Mouse (Mus musculus) heart, postnatal 10 days (tissue): ENCODE data around the gene Dtnb. TPM values are rescaled to one million over a fixed set of nuclear protein-coding genes. Genes with fewer than 3 reads are reported as not detected.

Experiments
- DNase-seq, 2 experiments: peaks; one replicate each; pipeline ENCODE4 v3.0.0; 2021
- intact Hi-C: fragments of 180-260 bp; cut with DNase I; formaldehyde crosslinking; loops from one replicate; pipeline ENCODE4 v1.15.1; 2025
- total RNA-seq, 2 experiments: library from RNA; stranded (reverse); gene quantifications; 2 replicates each; pipeline ENCODE4 v1.2.3; 2021

Dtnb gene
- total RNA-seq, 2 experiments from 2014 or later = 6.8 to 7.3 TPM

DNA sequence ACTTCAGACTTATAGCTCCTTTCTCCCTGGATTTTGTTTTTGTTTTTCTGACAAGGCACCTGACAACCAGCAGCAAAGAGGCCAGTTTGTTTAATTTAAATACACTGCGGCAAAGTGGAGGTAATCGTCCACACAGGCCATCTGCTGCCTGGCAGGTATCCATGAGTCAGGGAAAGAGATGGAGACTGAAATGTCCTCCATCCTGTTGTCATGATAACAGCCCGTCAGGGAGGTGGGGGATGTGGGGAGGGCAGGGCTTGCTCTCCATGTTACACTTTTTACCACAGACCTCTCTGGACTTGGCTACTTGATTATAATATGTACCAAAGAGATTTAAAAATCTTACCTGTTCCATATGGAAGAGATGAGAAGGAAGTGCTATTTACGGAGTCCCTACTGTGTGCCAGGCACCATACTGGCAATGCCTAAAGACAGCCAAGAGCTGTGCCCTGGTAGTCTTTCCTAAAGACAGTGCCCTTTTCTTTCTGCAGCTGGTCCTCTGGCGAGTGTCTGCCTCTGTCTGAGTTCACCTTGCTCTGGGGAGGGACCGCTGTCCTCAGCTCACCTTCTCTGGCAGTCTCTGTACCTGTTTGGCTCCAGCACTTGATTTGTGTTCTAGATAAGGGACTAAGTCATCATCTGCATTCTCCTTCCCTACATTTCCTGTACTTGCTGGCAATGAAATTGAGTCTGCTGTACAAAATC, 189.6 kb downstream of the Dtnb start:
- no peak for DNase-seq
- intact Hi-C loops = loop anchor here (2.0 kb wide), 1 partner anchor 19 kb away; no protein-coding TSS in a partner anchor

DNA sequence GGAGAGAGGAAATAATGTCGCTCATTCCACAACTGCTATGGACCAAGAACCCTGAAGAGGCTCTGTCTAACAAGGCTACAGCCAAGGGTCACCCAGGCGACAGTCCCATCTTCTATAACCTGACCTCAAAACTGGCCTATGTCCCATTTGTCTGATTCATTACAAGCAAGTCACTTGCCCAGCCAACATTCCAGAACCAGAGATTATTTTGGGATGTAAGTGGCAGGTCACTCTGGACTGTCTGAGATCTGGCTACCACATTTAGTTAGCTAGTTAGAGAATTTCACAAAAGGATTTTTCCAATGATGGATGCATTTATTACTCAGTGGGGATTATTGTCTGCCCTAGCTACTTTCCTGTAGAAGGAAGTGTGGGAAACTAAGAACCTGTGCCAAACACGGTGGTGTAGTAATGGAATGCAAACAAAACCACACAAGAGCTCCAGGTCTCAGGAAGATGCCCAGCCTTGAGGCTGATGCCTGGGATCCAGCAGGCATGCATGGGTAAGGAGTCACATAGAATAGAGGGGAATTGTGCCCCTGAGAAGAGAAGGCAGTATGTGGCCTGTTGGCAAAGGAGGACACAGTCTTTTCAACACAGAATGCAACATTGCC, 192.1 kb downstream of the Dtnb start:
- peak; percentile 71 to 75 for DNase-seq
- intact Hi-C loops = no loop called here

DNA sequence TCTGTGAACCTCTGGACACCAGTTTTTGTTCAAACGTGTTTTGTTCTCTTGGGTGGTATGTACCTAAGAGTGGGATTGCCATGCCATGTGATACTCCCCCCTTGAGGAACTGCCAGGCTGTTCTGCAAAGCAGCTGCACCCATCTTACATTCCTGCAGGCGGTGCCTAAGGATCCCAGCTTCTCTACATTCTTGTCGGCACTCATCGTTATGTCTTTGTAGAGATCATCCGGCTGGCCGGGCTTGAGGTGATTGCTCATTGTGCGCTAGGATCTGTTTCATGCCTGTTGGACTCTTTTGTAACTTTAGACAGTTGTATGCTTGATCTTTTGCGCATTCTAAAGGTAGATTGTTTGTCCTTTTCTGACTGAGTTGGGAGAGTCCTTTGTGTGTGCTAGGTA, 195.2 kb downstream of the Dtnb start:
- DNase-seq = no peak
- intact Hi-C loops = no loop called here

DNA sequence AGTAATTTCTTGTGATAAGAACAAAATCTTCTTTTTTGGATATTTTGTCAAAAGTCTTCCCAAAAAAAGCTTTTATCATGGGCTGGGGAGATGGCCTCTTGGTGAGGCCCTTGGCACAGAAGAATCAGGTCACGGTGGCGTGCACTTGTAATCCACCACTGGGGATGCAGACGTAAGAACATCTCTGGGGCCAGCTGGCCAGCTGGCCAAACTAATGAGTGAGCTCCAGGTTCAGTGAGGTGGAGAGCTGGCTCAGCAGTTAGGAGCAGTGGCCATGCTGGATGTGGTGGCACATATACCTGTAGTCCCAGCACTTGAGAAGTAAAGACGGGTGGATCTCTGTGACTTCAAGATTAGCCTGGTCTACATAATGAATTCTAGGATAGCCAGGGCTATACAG, 196.2 kb downstream of the Dtnb start:
- intact Hi-C loops = no loop called here
- DNase-seq = no peak

DNA sequence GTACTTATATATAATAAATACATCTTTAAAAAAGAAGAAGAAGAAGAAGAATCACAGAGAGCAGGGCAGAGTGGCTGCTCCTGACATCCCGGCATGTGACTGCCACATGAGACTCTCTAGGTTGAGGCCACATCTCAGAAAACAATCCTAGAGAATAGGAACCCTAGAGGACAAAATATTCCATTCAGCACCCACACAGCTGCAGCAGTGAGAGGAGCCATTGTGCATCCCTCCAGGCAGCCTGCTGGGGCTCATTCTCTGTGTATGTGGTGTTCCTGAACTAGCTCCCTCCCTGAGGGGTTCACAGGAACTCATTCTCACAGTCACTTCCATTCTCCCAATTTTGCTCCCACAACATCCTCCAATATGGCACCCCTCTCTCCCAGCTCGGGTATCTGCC, 198.4 kb downstream of the Dtnb start:
- intact Hi-C loops = no loop called here

DNA sequence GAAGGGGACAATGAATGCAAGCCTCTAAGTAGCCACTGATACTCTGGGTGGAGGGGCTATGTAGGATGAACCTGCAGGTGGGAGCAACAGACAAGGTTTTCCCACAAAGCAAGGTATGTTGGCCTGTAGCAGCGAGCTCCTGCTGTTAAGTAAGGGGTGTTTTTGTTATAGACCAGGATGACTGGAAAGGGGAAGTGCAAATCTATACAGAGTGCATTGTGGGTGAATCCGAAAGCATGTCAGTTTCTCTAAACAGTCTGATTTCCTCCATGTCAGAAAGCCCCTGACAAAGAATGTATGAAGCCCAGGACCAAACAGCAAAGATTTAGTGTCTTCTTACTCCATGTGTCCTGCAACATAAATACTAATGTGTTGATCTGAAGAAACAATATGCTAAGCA, 198.9 kb downstream of the Dtnb start:
- intact Hi-C loops = no loop called here
- no peak for DNase-seq

More for the DNA sequence above, 198.4 kb downstream of the Dtnb start:
- no peak for DNase-seq

DNA sequence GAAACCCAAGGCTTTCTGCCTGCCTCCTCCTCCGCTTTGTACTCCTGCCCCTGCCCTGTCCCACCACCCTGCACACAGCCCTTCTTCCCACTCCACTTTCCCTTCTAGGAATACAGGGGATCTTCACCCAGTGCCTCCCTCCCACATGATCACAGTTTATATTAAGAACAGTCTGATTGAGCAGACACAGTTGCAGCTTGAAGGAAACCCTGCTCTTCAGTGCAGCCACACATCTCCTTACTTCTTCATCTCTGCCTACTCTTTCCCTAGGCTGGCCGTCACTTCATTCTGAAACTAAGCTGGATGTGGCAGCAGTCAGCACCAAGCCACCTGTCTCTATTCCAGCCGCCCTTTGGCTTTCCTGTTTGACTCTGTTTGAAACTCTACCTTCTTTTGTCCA, 201.5 kb downstream of the Dtnb start:
- intact Hi-C loops = no loop called here
- no peak for DNase-seq

DNA sequence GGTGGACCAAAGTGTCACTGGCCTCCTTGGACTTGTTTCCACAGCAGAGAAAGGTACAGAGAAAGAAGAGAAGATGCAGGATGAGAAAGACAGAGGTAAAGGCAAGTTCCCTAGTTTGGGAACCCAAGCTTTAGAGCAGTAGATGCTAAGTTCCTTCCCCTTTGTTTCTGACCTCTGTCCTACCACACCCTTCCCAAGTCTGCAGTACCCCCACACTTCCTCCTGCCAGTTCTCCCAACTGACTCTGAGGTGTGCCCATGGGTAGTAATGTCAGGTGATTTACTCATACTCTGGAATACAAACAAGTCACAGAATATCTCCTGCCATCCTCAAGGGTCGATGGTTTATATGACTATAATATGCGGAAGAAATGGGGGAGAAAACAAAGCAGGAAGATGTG, 203.8 kb downstream of the Dtnb start:
- DNase-seq = no peak
- intact Hi-C loops = no loop called here

DNA sequence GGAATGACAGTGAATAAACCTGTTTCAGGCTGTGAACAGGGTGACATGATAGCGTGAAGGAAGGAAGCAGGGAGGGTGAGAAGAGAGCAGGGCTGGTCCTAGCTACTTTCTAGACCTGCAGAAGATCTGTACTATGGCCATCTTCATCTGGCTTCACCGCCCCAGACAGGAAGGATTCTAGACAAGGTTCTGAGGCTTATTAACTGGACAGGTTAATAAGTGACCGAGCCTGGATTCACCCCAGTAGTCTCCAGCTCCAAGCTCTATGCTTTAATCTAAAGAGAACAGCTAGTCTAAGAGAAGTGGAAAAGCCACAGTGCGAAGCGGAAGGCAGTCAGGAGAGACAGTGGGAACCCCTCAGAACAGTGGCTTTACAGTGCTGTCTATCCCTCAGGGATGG, 205.5 kb downstream of the Dtnb start:
- DNase-seq = no peak
- intact Hi-C loops = no loop called here

DNA sequence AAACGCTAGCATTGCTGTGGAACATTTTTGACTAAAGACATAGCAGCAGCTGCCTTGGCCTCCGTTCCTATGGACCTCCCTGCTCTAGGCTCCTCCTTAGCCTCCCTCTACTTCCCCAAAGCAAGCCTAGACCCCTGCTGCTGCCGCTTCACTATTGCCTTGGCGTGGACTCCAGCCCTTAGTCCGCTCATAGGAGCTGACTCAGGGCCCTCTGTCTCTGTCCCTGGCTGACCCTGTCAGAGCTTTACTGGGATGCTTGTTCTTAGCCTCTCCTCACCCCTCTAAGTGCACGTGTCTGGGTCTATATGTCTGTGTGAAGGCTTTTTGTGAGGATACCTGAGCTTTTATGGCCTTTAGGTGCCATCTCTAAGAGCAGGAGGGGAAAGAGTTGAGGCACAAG, 206.1 kb downstream of the Dtnb start:
- no peak for DNase-seq
- intact Hi-C loops = no loop called here

DNA sequence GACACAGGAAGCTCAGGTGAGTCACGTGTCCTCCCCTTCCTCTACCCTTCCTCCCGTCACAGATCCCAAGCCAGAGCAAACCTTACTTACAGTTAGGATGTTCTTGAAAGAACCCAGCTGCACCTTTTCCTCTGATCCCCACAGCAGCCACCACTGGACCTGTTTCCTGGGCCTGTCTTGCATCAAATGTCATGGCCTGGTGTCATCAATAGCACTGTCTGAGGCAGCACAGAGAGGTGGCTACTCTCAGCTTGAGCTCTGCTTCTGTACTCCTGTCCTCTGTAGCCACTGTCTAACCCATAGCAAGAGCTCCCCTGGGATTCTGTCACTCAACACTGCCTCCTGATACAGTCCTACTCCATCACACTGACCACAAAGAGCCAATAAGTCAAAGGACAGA, 207.5 kb downstream of the Dtnb start:
- DNase-seq = no peak
- intact Hi-C loops = loop anchor here (2.0 kb wide), 1 partner anchor 19 kb away; no protein-coding TSS in a partner anchor

DNA sequence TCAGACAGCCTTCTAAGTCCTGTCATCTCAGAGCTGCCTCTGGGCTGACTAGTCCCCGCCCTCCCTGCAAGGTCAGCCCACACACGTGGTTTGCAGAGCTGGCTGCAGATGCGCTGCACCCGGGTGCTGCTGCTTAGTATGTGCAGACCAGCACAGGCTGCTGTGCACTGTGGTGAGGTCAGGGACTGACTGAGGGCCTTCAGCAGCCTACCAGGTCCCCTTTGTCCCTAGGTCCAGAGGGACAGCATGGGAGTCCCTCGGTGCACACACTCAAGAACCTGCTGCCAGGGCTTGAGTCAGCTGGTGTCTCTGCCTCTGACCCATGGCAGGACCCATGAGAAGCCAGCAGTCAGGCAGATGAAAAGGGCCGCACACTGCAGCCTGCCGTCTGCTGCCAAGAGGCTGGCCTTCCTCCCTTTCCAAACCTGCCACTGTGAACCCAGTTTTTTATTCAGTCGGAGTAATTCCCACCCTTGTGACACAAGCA, 208.3 kb downstream of the Dtnb start:
- intact Hi-C loops = loop anchor here (2.0 kb wide), 1 partner anchor 20 kb away; no protein-coding TSS in a partner anchor
- DNase-seq = peak; percentile 79 to 80

DNA sequence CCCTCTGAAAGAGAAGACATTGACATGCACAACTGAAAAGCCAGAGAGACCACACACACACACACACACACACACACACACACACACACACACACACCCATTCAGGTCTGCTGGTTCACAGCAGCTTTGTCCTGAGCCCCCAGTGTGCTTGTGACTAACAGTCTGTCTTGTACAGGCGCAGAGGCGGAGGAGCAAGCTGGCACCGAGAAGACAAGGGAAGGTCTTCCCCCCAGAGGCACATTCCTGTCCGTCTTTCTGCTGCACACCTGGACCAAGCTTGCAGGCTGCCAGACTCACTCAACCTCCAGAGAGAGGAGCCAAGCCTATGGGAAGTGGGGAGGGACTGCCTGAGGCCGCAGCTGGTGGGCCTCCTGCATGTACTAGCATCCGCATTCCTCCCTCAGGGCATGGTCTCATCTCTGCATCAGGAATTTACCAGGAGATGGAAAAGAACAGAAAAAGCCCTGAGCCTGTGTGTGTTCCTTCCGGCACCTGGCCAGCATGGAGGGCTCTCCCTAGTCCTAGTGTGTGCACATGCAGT, 208.8 kb downstream of the Dtnb start:
- DNase-seq = peak in 1 of 2 experiments; percentile 74
- intact Hi-C loops = loop anchor here (2.0 kb wide), 1 partner anchor 20 kb away; no protein-coding TSS in a partner anchor

DNA sequence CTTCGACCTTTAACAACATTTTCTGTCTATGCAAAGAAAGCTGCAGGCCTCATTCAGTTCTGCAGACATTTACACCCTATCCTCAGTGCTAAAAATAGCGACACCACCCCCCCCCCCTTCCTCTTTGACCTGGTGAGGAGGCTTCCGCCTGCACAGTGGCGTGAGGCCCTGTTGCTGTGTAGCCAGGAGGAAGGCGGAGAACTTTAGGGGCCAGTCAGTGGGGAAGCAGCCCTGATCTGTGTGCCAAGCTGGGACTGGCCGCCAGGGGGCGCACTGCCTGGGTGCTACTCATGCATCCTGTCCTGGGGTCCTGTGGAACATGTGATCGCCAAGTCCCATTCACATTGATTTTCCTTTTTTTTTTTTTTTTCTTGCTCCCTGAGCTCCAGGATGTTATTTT, 209.3 kb downstream of the Dtnb start:
- peak; percentile 96 to 98 for DNase-seq
- intact Hi-C loops = loop anchor here (2.0 kb wide), 1 partner anchor 21 kb away; no protein-coding TSS in a partner anchor

DNA sequence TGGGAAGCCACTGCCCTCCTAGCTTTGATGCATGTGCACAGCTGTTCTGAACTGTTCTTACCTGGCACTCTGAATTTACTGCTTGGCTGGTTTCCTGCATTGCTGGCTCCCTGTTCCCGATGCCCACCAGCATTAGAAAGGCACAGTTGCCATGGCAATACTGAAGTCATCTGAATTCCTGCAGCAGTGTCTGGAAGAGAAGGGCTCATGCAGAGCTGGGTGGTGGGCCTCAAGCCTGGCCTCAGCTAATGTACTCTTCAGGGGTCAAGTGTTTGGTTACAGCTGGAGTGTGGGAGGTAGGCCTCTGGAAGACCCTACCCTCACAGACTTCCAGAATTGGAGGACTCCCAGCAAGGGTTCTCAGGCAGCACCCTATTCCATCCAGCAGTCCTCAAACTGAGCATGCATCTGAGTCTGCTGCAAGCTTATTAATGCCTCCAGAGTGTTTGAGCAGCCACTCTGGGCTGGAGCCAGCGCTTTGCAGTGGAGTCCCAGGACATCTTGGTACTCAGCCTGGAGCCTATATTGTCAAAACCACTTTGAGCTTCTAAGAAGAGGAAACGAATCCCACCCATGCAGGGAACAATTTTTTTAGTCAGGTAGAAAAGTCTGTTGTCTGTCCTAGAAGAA, 211.1 kb downstream of the Dtnb start:
- DNase-seq = no peak
- intact Hi-C loops = no loop called here

DNA sequence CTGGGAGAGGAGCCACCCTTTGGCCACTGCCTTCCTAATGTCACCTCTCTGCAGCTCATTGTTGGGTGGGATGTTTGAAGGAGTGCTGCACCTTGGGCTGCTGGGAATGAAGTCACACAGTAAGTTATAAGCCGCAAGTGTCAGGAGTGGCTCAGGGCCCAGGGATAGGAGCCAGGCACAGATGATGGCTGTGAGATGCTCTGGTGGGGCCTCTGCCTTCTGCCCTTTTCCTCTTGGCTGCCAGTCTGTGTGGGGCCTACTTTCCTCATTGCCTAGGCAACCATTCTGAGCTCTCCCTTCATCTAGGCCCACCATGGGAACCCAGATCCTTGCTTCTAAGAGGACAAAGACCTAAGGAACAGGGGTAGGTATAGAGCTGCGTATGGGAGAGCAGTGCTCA, 212.1 kb downstream of the Dtnb start:
- DNase-seq = no peak
- intact Hi-C loops = no loop called here

DNA sequence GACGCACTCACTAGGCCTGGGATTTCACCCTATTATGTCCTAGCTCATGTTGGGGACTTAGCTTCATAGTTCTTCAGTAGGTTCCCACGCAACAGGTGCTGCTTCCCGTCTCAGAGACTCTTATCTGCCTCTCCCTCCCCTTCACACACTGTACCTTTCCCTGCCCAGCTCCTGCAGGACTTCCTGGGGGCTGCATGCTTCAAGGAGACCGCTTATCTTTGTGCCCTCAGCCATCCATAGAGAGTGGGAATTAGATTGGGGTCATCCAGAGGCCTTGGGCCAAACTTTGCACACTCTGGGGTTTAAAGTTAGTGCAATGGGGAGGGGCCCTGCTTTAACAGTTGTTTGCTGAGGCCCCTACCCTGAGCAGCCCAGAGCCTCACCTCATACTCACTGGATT, 212.5 kb downstream of the Dtnb start:
- intact Hi-C loops = no loop called here
- no peak for DNase-seq

DNA sequence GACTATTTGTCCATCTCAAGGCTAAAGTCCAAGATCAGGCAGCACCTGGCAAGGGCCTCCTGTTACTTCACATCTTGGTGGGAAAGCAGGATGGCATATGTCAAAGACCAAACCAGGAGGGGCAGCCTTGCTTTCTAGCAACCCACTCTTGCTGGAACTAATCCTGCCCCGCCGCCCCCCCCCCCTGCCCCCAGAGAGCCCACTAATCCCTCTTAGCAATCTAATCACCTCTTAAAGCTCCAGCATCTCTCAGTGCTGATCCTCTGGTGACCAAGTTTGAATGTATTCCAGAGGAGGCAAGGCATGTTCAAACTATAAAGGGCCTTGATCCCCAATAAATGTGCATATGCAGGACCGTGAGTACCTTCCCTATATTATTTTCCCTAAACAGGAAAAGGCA, 214.9 kb downstream of the Dtnb start:
- DNase-seq = no peak
- intact Hi-C loops = no loop called here

DNA sequence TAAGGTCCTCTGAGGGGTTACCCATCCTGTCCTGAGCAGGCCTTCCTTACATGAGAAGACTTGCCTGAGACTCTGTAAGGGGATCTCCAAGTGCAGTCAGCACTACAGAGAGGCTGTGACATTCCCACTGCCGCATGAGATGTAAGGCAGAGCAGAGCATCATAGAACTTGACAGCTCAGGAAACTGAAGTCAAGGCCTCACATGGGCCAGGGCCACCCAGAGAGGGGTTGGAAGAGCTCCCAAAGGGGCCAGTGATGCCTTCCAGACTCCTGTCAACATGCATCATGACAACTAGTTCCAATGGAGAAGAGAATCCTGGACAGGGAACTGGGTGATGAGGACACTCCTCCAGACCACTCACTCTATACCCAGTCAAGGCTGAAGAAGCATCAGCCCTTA, 215.4 kb downstream of the Dtnb start:
- intact Hi-C loops = no loop called here
- peak; percentile 44 to 55 for DNase-seq

DNA sequence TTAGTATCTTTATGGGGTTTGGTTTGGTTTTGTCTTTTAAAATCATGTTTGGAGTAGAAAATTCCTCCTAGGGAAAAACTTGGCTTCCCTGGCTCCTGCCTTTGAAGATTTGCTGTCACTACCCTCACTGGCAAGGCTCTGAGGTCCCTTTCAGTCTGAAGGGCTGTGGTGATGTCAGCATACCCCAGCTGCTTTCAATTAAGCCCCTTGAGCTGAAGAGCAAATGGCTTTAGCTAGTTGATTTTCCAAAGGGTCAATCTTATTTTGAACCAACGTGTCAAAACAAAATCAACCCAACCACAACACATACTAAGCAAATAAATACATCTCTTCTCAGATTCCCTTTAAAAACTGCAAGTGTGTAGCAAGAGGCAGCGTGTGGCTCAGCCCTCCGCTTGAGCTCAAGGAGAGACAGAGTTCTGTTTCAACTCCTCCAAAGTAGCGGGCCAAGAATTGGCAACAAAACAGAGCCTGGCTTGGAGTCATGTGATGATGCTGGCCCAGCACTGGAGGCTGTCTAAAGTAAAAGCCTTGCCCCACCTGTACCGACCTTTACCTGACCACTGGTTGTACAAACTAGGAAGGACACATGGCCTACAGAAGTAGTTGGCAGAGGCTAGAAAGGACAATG, 216.4 kb downstream of the Dtnb start:
- no peak for DNase-seq
- intact Hi-C loops = no loop called here

DNA sequence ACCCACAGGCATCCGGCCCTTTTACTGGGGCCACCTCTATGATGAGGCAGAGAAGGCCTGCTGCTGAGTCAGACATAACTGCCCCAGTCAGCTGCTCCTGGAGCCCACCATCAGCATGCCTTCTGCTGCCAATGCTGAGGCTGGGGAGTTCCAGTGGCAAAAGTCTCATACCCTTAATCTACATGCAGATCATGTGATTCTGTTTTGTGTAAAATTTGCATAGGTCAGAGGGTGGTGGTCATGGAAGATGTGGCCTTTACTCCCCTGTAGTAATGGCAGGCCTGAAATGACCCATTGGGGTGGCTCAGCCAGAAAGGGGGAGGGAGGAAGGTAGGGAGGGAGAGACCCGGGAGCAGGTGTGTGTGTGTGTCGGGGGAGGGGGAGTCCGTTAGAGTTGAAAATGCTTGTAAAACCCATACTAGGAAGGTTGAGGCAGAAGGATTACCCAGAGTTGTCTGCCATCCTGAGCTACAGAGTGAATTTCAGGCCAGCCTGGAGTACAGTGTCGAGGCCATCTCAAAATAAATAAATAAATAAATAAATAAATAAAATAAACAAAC, 217.5 kb downstream of the Dtnb start:
- DNase-seq = no peak
- intact Hi-C loops = loop anchor here (2.0 kb wide), 2 partner anchors 87 to 95 kb away; no protein-coding TSS in a partner anchor
